Mouse (Mus musculus) monocyte, adult 2 months (primary cell): ENCODE results near the gene Bcar3.

Experiments
- DNase-seq, 2 experiments: peaks; one replicate each; pipeline ENCODE4 v3.0.0; 2022; ENCODE audit warnings: low spot score in 2 of 2, low read depth in 1 of 2

Bcar3 gene

DNA sequence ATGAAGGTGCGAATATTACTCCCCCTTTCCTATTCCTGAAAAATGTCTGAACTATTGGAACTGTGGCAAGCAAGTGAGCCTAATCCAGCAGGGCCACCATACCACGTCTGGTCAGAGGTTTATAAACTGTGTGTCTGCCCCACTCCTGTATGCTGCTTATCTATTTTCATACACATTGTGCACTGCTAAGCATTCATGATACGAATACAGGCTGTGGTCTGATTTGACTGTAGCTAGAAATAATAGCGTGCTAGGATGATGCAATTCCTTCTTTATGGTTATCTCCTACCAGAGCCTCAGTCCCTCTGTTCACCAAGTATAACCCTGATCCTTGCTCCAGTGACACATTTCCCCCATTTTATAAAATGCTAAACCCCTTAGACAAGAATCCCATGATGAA is 162.2 kb downstream of the Bcar3 start:
- DNase-seq, result no peak

GRCm38 (mm10) chr3:122456807-122457206 is 162.9 kb downstream of the Bcar3 start:
- no peak for DNase-seq

- no peak for DNase-seq
Measured at GRCm38 (mm10) chr3:122457723-122458122, 163.8 kb downstream of the Bcar3 start.

GRCm38 (mm10) chr3:122458743-122459142 is 164.8 kb downstream of the Bcar3 start:
- no peak for DNase-seq

DNA sequence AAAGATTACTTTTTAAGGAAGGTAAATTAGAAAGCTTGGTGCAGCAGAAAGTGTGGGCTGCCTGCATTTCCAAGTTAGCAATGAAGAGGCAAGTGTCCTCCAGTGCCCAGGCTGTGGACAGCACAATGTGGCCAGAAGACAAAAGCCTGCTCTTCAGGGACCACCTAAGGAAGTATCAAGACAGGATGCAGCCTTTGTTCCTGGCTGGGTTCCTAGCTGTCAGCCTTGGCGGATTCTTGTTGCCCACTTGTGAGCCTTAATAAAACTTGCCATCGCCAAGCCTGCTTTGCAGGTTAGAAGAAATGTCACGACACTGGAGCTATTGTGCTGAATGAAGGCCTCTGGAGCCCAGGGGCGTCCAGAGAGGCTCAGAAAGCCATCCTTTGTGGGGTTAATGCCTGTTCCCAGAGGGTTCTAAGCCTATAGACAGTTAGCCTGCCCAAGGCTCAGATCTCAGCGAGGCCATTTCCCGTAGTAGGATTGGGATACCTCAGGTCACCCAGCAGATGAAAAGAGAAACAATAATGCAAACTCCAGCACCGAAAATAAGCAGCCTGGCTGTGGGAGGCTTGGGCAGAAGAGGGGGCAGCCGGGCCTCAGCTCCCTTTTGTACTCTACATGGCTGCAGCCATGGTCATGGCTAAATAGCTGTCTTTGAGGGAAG is 167.0 kb downstream of the Bcar3 start:
- DNase-seq, result no peak

DNA sequence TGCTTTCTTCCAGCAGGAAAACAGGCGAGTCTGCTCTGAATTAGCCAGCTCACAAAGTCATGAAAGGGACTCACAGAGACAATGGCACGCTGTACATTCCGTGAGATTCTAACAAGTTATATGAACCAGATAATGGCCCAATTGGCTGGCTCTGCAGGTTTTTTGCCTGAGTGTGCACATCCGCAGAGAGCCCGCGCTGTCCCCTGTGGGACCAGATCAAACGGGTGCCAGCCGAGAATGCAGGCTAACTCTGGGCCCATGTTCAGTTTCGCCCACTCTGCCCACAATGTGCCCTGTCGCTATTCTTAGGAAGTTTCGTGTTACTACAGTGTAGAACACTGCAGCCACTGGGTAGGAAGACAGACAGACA is 167.6 kb downstream of the Bcar3 start:
- no peak for DNase-seq

DNA sequence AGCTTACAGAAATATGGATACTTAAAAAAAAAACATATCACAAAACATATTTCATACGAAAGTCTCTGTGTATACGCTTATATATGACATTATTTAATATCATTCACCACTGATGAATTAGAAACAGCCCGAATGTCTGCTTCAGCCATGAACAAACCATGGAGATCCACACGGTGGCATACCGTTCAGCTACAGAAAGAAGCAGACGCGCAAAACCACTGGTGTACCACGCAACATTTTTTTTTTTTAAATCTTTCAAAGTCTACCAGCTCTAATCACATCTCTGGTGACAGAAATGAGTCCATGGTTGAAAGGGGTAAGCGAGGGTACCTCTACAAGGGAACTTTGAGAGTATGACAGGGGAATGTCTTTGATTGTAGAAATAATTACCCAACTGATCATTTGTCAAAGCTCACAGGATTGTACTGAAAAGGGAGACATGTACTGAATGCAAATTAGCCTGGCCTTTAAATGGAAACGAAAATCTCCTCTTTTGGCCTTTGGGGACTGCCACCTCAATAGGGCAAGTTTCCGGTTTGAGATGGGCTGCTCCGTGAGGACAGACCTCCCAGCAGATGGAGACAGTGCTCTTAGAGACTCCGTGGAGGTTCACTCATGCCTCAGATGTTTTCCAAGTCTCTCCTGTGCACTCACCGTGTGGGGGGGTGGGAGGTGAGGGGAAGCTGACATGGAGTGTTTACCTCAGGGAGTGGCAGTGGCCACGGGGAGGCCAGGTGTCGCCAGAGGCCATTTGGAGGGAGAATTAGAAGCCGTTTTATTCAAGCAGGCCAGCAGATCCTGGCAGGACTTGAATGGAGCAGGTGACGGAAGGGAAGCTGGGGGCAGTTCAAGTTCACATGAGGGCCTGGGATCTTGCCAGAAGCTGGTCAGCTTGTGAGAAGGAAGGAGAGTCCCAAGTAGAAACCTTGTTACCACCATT is 168.3 kb downstream of the Bcar3 start:
- no peak for DNase-seq

DNA sequence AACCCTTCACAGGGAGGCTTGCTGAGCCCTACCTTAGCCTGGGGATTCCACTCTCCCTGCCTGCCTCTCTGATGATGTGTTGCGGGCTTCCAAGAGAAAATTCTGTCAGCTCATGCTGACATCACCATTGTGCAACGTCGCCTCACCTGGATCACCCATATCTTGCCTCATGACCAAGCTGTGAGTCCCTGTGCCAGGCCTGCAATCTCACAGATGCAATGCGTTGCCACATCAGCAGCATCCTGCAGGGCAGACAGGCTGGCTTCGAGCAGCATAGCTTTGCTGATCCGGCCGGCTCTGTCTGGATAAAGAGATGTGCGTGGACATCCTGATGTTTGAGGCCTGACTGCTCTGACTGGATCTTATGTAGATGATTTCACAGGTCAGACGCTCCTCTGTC is 169.2 kb downstream of the Bcar3 start:
- no peak for DNase-seq

DNA sequence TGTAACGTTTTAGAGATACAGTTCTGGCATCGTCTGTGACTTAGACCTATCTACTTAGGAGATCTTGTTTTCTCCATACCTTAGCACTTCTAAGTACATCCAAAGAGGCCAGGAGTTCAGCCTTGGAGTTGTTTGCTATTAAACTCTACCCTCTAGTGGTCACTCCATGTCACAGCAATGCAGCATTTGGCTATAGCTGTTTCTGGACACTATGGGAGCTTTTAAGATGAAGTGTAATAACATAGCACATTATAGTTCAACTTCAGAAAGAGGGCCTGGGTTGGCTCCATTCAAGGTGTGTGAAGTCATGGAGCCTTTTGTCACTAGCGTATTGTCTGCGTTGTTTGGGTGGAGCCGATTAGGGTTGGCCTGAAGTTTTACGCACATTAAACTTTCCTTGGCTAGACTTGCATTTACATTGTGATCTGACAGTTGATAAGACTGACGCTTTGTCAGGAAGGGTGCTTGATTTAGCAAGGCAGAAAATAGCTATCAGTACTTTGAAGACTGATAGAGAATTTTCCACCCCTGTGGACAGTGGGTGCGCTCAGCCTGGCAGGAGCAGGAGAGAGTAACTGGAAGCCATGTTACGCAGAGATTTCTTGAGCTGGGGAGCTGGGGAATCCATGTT is 172.3 kb downstream of the Bcar3 start:
- no peak for DNase-seq

DNA sequence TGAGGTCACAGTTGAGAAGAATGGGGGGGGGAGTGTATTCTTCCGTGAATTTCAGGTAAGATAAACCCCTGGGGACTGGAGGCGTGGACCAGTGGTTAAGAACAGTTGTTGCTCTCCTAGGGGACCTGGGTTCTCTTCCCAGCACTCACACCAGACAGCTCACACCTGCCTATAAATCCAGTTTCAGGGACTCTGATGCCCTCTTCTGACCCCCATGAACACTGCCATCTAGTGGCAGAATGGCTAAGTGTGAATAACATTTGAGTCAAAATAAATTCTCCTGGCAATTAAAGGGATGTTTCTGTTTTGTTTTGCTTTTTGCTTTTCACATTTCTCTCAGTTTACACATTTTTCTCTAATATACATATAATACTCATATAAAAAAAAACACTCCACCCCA is 174.0 kb downstream of the Bcar3 start:
- no peak for DNase-seq

DNA sequence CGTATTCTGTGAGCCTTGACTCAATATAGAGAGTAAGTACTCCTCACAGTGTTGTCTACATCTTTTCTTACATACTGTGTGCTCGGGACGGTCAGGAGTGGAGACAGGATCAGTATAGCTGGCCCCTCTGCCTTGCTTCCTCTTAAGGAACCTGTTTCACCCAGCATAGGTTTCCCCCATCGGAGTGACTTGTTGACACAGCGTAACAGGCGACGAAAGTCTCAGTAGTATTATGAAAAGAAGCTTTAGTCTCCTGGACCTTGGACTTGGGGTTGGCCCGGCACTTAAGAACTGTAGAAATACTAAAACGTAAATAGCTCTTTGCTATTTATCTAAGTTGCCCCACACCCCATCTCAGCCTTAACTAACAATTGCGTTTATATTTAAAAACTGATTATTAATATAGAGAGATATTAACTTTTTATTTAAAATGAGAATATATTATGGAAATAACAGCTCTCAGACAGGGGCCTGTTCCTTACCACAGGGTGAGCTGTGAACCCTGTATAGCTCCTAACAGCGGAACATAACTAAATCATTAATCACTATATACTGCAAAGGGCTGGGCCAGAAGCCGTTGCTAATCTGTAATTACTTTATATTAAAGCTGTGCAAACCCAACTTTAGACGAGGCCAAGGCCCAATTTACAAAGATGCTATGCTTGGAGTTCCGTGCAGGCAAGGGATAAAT is 176.5 kb downstream of the Bcar3 start:
- DNase-seq, result no peak

DNA sequence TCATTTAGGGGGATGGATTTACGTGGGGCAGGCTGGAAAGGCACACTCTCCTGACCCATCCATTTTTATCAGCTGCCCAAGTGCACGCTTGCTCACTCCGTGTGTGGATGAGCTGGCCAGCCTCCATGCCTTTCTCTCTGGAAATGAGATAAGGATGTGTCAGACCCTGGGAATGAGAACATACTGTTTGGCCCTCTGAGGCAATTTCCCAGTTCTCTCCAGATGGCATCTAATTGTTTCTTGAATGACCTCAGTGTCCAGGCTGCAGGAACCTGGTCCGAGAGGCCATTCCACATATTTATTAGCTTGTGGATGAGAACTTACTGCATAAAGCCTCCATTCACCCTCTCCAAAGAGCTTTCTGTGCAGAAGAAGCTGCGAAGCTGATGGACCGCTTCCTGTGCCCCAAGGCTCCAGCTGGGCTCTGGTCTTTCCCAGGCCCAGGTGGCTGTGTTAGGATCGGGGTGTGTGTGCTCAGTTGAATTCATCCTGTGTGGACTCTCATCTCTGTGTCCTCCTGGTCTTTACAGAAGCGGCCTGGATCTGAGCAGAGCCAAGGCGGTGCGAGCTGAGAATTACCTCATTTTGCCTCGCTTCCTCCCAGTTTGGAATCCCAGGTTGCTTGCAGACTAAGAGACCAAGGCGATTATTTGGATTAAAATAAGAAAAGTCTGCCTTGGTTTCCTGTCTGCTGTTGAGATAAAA is 177.2 kb downstream of the Bcar3 start:
- DNase-seq, result no peak

- DNase-seq, result no peak
Measured at GRCm38 (mm10) chr3:122472412-122472811, 178.5 kb downstream of the Bcar3 start.

GRCm38 (mm10) chr3:122473523-122474034 is 179.6 kb downstream of the Bcar3 start:
- DNase-seq, result no peak

DNA sequence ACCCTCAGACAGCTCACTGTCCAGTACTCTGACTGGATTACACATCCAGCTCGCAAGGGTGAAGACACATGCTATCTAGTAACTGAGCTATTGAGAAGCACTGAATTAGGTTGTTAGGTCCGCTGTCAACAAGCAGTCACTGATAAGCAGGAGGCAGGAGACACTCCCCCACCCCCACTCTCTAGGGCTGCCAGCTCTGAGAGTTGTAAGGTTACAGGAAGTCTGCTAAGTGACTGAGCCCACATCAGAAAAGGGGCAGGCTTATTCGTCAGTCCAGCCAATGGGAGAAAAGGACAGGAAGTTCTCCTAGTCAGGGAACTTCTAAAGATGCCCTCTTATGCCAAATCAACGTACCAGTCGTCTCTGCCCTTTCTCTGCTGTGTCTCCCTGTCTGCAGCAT is 180.1 kb downstream of the Bcar3 start:
- DNase-seq, result no peak

DNA sequence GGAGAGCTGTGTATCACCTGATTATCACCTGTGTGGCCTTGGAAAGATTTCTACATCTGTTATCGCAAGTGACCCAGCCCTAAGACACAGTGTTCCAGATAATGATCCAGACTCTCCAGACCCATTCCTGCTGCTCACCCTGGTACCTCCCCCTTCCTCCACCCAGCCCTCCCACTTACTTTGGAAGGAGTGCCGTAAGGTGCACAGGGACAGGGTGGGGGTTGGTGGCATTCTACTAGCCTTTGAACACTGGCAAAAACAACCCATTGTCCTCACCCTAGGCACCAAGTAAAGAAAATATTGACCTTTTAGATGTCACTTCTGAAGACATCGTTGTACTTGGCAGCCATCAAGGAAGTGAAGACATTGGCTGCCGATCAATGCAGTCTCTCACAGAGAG is 180.9 kb downstream of the Bcar3 start:
- no peak for DNase-seq

- DNase-seq, result no peak
Measured at GRCm38 (mm10) chr3:122475735-122476134, 181.8 kb downstream of the Bcar3 start.

DNA sequence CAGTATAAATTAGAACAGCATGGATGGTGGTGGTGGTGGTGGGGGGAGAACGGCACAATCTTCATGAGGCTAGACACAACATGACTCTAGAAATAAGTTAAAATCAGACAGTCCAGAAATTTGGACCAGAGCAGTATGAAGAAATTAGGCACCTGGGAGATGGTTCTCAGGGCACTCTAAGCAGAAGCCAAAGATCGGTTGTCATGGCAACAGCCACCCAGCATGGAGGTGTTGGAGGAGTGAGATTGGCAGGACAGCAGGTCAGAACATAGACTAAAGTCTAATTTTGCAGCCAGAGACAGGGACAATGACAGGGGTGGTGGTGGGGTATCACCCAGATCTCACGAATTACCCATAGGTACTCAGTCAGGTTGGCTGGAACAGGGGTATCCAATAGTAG is 182.7 kb downstream of the Bcar3 start:
- no peak for DNase-seq

DNA sequence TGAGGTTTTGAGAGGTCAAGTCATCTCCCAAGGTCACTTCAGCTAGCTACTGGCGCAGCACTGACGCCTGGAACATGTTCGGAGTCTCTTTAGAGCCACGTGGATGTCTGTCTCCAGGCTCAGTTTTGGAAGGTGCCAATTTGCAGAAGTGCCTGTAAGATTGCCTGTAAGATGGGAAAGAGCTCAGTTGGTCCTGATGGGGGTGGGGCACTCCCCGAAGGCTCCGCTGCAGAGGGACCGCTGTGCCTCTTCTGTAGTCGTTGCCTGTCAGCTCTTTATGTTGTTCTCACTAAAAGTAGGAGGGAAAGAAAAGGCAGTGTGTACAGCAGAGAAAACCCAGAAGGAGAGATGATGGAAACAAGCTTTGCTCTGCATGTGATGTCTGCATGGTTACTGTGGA is 183.6 kb downstream of the Bcar3 start:
- no peak for DNase-seq

DNA sequence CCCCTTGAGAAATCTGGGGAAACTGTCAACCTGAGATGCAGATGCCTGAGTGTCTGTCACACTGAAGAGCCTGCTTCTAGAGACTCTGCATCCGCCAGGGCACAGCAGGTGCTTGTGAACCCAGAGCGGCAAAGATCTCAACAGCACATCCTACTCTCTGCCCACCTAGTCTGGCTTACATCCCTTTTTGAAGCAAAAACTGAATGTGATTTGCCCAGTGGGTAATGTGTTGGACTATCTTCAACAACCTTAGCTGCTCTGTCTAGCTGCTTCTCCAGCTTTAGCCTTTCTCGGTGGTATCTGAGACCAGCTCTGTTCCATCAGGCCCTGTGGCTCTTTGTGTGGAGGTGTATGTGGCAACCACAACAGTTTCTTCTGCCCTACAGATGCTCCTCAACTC is 184.8 kb downstream of the Bcar3 start:
- no peak for DNase-seq
